Mouse (Mus musculus) liver, adult (tissue): ENCODE data around the gene Milr1.

ENCODE experiments used
- GATA4 ChIP-seq: IDR thresholded peaks from 2 replicates; pipeline ENCODE4 v1.6.1; 2014; ENCODE audit warnings: mild to moderate bottlenecking, low read length; ENCODE audit not compliant: insufficient replicate concordance

The Milr1 gene

DNA sequence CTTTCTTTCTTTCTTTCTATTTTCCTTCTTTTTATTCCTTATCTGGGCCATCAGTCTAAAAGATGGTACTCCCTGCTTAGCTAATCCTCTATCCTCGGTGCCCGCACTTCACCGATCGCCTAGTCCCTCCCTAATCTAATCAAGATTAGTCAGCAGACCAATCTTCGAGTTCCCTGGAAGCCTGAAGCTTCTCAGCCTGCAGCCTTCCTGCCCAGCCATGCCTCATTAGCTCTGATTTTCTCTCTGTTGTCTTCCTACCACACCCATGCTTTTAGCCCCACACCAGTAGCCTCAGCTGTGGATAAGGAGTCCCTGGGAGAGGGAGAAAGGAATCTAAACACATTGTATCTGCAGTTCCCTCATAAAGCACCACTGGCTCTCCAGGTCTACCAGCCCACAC, 4.6 kb downstream of the Milr1 start:
- TF ChIP-seq GATA4: no peak

DNA sequence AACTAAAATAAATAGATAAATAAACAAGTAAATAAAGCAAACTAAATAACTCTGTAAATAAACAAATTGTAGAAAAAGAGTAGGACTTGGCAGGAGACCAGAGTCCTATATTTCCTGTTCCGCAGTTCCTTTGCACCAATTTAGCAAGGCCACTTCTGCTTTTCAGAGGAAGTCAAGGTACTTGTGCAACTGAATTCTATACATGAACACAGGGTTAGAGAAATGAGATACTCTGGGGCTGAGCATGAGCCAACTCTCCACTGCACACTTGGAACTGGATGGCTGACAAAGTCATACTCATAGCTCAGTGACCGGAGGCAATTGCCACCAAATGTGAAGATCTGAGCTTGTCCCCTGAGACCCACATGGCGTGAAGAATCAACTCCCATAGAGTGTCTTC, 8.0 kb downstream of the Milr1 start:
- no peak for TF ChIP-seq GATA4

DNA sequence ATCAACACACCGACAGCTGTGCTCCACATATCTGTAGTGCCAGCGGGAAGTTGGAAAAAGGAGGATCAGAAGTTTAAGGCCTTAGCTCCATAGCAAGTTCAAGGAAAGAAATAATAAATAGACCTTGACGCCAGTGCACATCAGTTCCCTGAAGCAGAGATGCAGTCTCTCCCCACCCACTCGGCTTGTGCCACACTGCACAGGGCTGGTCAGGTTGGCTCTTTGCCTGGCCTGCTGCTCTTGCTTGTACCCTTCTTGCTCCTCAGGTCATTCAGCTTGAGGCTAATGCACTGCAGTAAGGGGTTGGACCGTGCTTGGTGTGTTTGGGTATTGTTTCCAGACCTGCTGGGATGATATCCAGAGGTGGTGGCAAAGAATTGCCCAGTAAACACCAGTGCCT, 9.5 kb downstream of the Milr1 start:
- TF ChIP-seq GATA4: no peak

DNA sequence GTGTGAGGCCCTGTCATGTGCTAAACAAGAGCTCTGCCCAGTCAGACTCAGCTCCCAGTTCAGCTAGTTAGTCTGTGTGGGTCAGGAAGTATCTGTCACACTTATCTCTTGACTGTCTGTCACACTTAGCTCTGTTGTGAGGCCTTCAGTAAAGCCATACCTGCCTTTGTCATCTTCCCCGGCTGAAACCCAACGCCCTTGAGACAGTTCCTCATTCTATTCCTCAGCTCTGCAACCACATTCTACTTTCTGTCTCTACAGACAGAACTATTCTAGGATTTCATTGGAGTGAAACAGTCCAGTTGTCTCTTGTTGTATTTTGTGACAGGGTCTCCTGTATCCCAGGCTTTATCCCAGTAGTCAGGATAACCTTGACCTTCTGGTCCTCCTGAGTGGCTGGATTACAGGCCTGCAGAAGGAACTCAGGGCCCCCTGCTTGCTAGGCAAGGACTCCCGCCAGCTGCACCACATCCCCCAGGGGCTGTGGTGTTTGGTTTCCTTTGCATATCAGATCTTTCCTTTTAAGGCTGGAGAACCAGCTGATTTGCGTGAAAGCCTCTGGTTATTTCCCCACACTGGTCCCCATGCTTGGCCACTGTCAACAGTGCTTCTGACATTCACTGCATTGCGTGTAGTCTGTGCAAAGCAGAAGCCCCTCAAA, 11.2 kb downstream of the Milr1 start:
- no peak for TF ChIP-seq GATA4

DNA sequence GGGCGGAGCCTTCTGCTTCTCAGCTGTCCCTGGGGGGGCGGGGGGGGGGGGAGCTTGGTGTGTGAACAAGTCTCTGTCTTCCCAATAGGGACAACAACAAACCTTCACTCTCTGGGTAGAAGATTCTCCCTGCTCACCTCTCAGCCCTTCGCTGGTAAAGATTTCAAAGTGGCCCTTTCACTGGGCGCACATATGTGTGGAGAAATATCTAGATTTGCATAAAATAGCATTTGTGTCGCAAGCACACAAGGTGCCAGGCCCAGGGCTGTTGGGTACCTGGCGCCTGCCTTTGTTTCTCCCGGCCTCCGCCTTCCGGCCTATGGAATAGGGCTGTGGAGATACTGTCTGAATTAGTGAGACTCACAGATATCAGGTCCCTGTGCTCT, 11.8 kb downstream of the Milr1 start:
- TF ChIP-seq GATA4: no peak

DNA sequence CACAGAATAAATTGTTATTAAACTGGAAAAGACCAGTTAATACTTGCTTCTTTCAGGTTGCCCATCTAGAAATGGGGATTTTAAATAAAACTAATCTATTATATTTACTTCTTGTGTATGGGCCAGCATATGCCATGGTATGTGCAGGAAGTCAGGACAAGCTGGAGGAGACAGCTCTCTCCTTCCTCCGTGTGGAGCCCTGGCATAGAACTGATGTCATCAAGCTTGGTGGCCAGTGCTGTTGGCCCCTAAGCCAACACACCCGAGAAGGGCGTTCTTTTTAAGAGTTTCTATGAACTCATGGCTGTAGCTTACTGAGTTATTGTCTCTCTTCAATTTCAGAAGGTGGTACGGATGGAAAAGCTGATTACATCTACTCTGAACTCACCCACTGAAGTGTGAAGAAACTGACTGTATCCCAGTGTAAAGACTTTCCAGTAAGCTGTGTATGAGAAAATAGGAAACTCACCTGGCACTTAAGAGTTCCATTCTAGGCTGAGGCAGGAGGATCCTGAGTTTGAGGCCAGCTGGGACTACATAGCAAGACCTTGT, 15.7 kb downstream of the Milr1 start:
- no peak for TF ChIP-seq GATA4

DNA sequence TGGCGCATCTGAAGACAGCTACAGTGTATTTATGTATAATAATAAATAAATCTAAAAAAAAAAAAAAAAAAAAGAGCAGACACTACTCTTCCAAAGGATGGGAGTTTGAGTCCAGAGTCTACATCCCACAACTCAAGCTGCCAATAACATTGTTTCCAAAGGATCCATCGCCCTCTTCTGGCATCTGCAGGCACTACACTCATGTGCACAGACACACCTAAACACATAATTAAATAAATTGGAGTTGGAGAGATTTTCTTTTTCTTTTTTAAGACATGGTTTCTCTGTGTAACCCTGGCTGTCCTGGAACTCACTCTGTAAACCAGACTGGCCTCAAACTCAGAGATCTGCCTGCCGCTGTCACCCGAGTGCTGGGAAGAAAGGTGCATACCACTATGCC, 16.5 kb downstream of the Milr1 start:
- TF ChIP-seq GATA4: no peak

DNA sequence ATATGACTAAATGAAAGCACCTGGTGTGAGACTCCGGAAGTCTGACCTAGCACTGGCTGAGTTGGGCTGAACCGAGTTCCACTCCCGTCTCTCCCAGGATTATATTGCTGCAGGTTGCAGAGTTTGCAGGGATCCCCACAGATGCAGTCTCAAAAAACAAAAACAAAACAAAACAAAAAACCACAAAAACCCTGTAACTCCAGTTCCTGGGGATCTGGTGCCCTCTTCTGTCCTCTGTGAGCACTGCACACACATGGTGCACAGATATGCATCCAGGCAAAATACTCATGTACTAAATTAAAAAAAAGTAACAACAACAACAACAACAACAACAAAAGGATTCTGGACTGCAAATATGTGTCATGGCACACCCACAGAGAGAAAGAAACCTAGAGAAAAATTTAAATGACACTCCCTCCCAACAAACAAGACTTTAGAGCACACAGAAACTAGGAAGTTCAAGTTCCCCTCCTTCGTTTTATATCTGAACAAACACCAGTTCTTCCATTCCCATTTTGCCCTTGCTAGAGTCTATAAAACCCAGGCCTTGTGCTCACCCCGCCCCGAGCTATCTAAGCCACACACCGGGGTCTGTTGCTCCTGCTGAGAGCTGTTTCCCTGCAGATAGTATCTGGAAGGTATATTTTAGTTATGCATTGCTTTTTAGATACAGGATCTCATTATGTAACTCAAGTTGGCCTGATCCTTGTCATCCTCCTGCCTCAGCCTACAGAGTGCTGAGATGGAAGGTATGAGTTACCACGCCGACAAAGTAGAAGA, 19.4 kb downstream of the Milr1 start:
- TF ChIP-seq GATA4: no peak

DNA sequence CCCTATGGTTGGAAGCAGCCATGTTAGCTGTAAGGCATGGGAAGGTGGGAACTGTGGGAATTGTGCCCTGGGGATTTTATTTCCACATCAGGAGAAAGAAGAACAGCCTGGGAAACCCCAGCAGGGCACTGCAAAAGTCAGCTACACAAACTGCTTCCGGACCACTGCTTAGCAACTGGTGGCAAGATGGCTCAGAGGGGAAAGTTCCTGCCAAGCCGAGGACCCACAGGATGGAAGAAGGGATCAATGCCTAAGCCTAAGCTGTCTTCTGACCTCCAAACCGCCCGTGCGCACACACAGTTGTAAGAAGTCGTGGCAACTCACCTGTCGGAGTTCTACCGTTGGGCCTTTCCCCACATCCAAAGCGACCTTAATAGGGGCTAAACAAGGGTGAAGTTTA, 22.0 kb downstream of the Milr1 start:
- no peak for TF ChIP-seq GATA4

DNA sequence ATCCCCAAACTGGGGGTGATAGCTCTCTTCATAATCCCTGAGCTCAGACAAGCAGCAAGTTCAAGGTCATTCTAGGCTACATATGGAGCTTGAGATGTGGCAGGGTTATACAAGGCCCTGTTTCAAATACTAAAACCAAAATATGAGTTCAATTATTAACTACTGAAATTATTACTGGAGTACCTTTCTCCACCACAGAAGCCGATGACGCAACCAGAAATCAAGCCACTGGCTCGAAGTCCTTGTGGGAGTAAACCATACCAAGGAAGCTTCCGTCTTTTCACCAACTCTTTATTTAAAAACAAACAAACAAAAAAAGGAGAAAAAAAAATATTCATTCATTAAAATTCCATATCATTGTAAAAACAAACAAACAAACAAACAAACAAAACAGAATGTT, 25.9 kb downstream of the Milr1 start:
- no peak for TF ChIP-seq GATA4

DNA sequence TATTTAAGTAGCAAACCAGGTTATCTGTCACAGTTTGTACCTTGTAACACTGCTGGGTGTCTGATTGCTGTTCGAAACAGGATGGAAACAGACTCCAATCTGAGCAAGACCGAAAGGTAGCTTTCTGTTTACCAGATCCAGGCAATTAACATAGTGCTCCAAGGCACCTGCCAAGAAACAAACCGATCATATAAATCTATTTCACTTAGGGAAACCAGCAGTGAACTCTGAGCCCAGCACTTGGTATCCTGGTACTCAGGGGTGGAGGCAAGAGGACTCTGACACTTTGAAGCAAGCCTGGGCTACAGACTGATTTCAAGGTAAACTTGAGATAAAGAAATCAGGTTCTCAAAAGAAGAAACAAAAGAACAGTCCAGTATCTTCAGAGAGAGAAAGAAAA, 26.4 kb downstream of the Milr1 start:
- TF ChIP-seq GATA4: no peak

DNA sequence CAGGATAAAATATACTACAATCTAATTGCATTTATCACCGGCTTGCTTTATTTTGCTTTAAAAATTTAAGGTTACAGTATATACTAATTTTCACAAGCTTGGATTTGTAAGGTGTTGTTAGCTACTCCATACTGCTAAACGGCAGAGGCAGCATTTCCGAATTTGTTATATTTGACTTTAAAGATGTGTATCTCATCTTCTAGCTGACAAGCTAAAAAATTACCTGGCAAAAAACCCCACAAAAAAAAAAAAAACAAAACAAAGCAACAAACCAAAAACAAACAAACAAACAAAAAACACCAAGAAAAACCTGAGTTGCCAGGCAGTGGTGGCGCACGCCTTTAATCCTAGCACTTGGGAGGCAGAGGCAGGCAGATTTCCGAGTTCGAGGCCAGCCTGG, 27.1 kb downstream of the Milr1 start:
- TF ChIP-seq GATA4: no peak

DNA sequence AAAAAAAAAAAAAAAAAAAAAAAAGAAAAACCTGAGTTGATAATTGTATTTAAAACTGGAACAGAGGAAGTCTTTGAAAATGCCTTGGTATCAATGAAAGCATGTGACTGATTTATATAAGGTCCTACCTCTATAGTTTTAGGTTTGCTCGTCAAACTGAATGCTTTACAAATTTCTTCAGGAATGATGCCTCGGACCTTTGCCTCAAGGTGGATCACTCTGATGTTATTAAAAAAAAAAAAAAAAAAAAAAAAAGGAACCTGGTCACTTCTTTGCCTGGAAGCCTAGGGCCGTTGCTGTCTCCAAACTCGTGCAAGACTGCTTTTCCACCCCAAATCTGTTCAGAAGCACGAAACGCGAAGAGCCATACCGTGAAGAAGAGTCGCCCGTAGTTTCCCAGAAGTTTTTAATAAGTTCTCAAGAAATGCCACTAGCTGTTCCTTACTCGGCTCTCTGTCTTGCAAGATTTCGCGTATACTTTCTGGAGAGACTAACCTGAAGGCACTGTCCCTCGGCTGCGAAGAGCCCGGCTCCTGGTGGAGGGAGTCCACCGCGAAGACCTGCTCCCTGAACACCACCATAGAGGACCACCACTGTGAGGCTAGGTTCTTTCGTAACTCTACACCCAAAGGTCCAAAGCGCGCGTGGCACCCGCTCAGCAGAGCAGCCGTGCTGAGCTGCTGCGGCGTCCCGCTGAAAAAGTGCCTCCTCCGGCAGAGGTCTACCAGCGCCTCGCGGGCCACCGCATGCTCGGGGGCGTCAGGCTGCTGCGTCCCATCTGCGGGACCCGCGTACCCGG, 27.8 kb downstream of the Milr1 start:
- TF ChIP-seq GATA4: no peak

DNA sequence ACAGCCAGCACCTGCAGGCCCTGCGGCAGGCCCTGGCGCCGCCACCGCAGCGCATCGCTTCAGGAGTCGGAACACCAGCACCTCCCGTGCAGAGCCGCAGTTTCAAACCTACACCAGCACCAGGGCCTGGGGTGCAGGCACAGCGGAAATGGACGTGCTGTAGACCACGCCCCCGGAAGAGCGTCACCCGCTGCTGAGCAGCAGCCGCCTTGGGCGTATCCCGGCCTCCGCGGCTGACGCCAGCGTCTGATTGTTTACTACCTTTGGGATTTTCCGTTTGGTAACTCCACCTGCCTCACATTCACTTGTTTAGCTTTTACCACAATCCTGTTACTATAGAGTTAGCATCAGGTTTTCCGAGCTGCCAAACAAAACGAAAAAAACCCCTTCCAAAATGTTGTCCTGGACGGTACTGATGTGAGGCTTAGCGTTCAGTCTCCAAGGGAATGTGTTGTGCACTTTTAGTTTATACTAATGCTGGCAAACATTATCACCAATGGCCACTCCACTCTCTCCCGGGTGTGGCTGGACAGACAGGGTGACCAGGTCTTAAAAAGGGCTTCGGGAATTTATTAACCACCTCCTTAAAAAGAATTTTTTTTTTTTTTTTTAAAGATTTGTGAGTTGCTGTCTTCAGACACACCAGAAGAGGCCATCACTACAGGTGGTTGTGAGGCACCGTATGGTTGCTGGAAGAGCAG, 28.5 kb downstream of the Milr1 start, which contains the start of gene Polg2:
Gene Polg2, minus strand, starts transcription at position 150 of the 701 bp plus-strand sequence.
- TF ChIP-seq GATA4: no peak

DNA sequence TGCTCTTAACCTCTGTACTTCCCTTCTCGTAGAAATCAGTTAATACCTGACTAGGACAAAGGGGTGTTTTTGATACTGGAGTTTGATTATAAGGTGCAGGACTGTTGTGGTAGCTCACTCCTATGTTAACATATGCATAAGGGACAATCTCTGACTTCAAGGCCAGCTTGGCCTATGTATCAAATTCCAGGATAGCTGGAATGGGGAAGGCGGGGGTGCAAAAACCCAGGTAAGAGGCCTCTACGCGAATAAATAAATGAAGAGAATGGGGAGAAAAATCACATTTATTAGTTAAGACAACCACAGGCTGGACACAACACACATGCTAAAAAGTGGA, 29.0 kb downstream of the Milr1 start:
- TF ChIP-seq GATA4: no peak
